24 mouse cellular contexts compared by ENCODE assay signal in the genomic region with DNA sequence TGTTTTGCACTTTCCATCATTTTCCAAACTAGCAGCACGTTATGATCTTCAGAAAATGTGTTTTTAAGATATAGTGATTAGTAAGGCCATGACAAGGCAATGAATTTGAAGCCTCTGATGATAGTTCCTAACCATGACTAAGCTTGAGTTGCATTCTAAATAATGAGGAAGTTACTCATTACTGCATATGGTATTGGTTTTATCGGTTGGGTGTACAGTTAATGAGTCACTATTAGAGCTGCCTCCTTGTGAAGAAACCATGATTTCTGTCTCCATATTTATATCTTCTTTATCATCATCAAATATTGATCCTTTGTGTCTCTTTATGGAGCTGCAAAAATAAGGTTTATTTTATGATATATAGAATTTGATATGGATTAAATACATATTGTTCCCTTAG.
"Had no signal": no experiment of that assay in that cellular context is flagged by ENCODE, and none has a peak within 500 bp of the region (broad histone marks: within the 10 kb centered on the region; RNA-seq: fewer than 3 reads in every experiment).

No protein-coding gene starts in this region.

- H3K4me3 ChIP-seq: heart, embryonic 10.5 days; heart, embryonic 12.5 days; hindbrain, embryonic 10.5 days; hindbrain, embryonic 13.5 days; hindbrain, embryonic 15.5 days; kidney, embryonic 15.5 days; limb, embryonic 13.5 days; limb, embryonic 15.5 days; liver, embryonic 12.5 days had no signal

- DNase-seq: gastrocnemius, postnatal 14 days; gastrocnemius, postnatal 36 days; heart, adult 11 months; heart, postnatal 10 days; heart, postnatal 4 days; kidney, adult 11 months; kidney, adult 2 months; kidney, adult 9 months; kidney, postnatal 14 days; kidney, postnatal 36 days; layer of hippocampus, adult 9-11 months; layer of hippocampus, postnatal 36 days; left cerebral cortex, postnatal 4 days had no signal

- H3K36me3 ChIP-seq: heart, embryonic 10.5 days; heart, embryonic 12.5 days; hindbrain, embryonic 10.5 days; hindbrain, embryonic 13.5 days; hindbrain, embryonic 15.5 days; kidney, embryonic 15.5 days; limb, embryonic 13.5 days; limb, embryonic 15.5 days; liver, embryonic 12.5 days had no signal

- H3K4me1 ChIP-seq: heart, embryonic 10.5 days; heart, embryonic 12.5 days; hindbrain, embryonic 10.5 days; hindbrain, embryonic 13.5 days; hindbrain, embryonic 15.5 days; kidney, embryonic 15.5 days; limb, embryonic 13.5 days; limb, embryonic 15.5 days; liver, embryonic 12.5 days had no signal

- H3K9me3 ChIP-seq: heart, embryonic 10.5 days; hindbrain, embryonic 10.5 days; hindbrain, embryonic 13.5 days; hindbrain, embryonic 15.5 days; kidney, embryonic 15.5 days; limb, embryonic 13.5 days; limb, embryonic 15.5 days; liver, embryonic 12.5 days had no signal

- H3K27me3 ChIP-seq: heart, embryonic 12.5 days; hindbrain, embryonic 13.5 days; hindbrain, embryonic 15.5 days; kidney, embryonic 15.5 days; limb, embryonic 13.5 days; limb, embryonic 15.5 days; liver, embryonic 12.5 days had no signal

- ATAC-seq: hindbrain, postnatal 0 days; intestine, embryonic 16.5 days; liver, embryonic 12.5 days had no signal
